Mouse (Mus musculus): Measurements from ENCODE around the gene Trappc1. TPM values are rescaled to one million over a fixed set of nuclear protein-coding genes. Genes with fewer than 3 reads are reported as not detected.

The Trappc1 gene
- total and polyA plus RNA-seq, 3 experiments: 58.6 to 89.8 TPM; not detected in 1

- TF ChIP-seq CTCF (IDR thresholded peaks at IDR 0.05 in 2 of 3, conservative IDR thresholded peaks at IDR 0.05 in 1 of 3; ENCODE audit: control insufficient read depth in 1 of 3, insufficient read depth in 1 of 3, low read depth in 2 of 3, low read length in 3 of 3, poor library complexity in 1 of 3, severe bottlenecking in 1 of 3) (no peak), SIN3A (IDR thresholded peaks at IDR 0.05; ENCODE audit: low read length) (peak; percentile 42), ZMIZ1 (IDR thresholded peaks at IDR 0.05; ENCODE audit: low read depth, low read length) (no peak), USF2 (IDR thresholded peaks at IDR 0.05; ENCODE audit: borderline replicate concordance in 1 of 2, insufficient read depth in 1 of 2, low read depth in 1 of 2, low read length in 2 of 2) (no peak), MEF2A (IDR thresholded peaks at IDR 0.05; ENCODE audit: extremely low read depth, insufficient replicate concordance, low read depth, low read length, poor library complexity, severe bottlenecking) (no peak), RCOR1 (IDR thresholded peaks at IDR 0.05; ENCODE audit: low read depth, low read length) (no peak), ZNF384 (IDR thresholded peaks at IDR 0.05; ENCODE audit: low read depth, low read length) (no peak)
Observed at GRCm38 (mm10) chr11:69367616-69368355, 44.0 kb downstream of the Trappc1 start (continued).

DNA sequence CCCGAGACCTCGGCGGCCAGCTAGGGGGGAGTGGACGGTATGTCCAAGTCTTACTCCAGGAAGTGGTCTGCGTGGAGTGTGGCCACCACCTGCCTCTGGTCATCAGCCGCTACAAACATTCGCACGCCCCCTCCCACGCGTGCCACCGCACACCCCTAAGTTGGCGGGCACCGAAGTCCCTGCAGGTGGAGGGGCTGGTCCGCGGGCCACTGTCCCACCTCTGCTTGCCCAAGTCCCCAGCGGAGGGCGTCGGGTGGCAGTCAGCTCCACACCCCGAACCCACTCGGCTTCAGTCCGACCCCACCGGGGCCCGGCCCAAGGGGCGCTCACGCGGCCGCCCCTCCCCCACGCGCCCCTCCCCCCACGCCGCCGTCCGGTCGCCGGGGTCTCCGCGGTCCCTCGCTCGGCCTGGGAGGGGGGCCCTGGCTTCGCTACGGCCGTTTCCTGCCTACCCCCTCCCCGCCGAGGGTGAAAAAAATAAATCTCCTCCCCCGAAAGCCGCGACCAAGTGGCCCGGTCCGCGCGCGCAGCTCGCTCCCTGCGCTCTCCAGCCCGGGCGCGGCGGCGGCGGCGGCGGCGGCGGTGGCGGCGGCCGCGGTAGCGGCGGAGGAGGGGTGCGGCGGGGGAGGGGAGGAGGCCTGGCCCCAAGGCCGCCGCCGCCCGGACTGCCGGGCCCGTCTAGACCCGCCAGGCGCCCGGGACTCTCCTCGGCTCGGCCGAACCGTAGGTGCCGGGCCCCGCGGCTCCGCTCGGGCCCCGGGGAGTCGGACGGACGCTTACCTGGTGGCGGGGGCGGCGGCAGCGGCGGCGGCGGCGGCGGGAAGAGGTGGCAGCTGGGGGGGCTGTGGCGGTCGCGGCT is 44.8 kb downstream of the Trappc1 start:
- H3K9me3 ChIP-seq (replicated peaks; ENCODE audit: insufficient read depth, low read length): no peaks in the 10 kb centered on the region
- H3K9ac ChIP-seq (ENCODE audit: control insufficient read depth, low read depth, low read length, poor library complexity, severe bottlenecking): peak overlapping the region; percentile 88
- peaks cover 0 to 24% of the 10 kb centered on the region in 2 experiments; a peak in 2 of 4 replicates for H3K36me3 ChIP-seq (ENCODE audit: control insufficient read depth in 1 of 2, insufficient read depth in 2 of 2, low read length in 2 of 2)
- H3K27me3 ChIP-seq (ENCODE audit: control insufficient read depth in 1 of 2, insufficient read depth in 2 of 2, low read length in 2 of 2): no peaks in the 10 kb centered on the region
- H3K4me1 ChIP-seq (ENCODE audit: control insufficient read depth in 1 of 2, insufficient read depth in 2 of 2, low read length in 2 of 2): peaks cover 13 to 43% of the 10 kb centered on the region in 2 experiments
- DNase-seq (ENCODE audit: low read depth, low spot score): peak; percentile 49
- H3K27ac ChIP-seq (ENCODE audit: control insufficient read depth, low read depth, low read length): peak overlapping the region; percentile 45
- peak overlapping the region; percentile 50 to 76 for H3K4me3 ChIP-seq (ENCODE audit: control insufficient read depth in 1 of 2, insufficient read depth in 1 of 2, low read depth in 2 of 2, low read length in 2 of 2)
- H3K79me2 ChIP-seq (ENCODE audit: control insufficient read depth, insufficient read depth, low read length, poor library complexity): peaks cover 15% of the 10 kb centered on the region
- TF ChIP-seq NELFE (IDR thresholded peaks at IDR 0.05; ENCODE audit: low read depth, low read length) (peak; percentile 31; the same call in 1 of the 2 replicates), CHD2 (IDR thresholded peaks at IDR 0.05; ENCODE audit: low read length) (peak; percentile 53; the same call in 1 of the 2 replicates), JUND (IDR thresholded peaks at IDR 0.05; ENCODE audit: low read depth, low read length) (no peak), POLR2AphosphoS2 (IDR thresholded peaks at IDR 0.05; ENCODE audit: low read length) (no peak), GATA1 (IDR thresholded peaks at IDR 0.05; ENCODE audit: low read depth, low read length) (no peak), USF2 (IDR thresholded peaks at IDR 0.05; ENCODE audit: borderline replicate concordance in 1 of 2, insufficient read depth in 1 of 2, low read depth in 1 of 2, low read length in 2 of 2) (no peak), NRF1 (IDR thresholded peaks at IDR 0.05; ENCODE audit: insufficient read depth, low read depth, low read length, poor library complexity, severe bottlenecking) (peak; percentile 29; the same call in 1 of the 2 replicates), BHLHE40 (IDR thresholded peaks at IDR 0.05; ENCODE audit: borderline replicate concordance, low read depth, low read length) (no peak), TBP (IDR thresholded peaks at IDR 0.05; ENCODE audit: low read depth, low read length) (no peak), ETS1 (IDR thresholded peaks at IDR 0.05; ENCODE audit: low read depth, low read length) (no peak), ZKSCAN1 (IDR thresholded peaks at IDR 0.05; ENCODE audit: low read depth, low read length) (no peak), MYB (IDR thresholded peaks at IDR 0.05; ENCODE audit: low read depth, low read length) (no peak), RAD21 (IDR thresholded peaks at IDR 0.05; ENCODE audit: low read depth, low read length) (no peak), RCOR1 (IDR thresholded peaks at IDR 0.05; ENCODE audit: low read depth, low read length) (no peak), KAT2A (conservative IDR thresholded peaks at IDR 0.05; ENCODE audit: low read depth, low read length) (no peak), MXI1 (IDR thresholded peaks at IDR 0.05; ENCODE audit: low read depth, low read length) (no peak), SIN3A (IDR thresholded peaks at IDR 0.05; ENCODE audit: low read length) (no peak), UBTF (IDR thresholded peaks at IDR 0.05; ENCODE audit: borderline replicate concordance, insufficient read depth, low read depth, low read length) (0 out of 2 replicates have a peak, but pooled peaks have one; percentile 23), EP300 (IDR thresholded peaks at IDR 0.05; ENCODE audit: low read depth in 1 of 2, low read length in 2 of 2) (no peak), POLR2AphosphoS5 (IDR thresholded peaks at IDR 0.05; ENCODE audit: borderline replicate concordance, low read depth, low read length) (no peak), CTCF (IDR thresholded peaks at IDR 0.05 in 2 of 3, conservative IDR thresholded peaks at IDR 0.05 in 1 of 3; ENCODE audit: control insufficient read depth in 1 of 3, insufficient read depth in 1 of 3, low read depth in 2 of 3, low read length in 3 of 3, poor library complexity in 1 of 3, severe bottlenecking in 1 of 3) (no peak), ZC3H11A (IDR thresholded peaks at IDR 0.05; ENCODE audit: low read depth, low read length) (no peak), MAZ (IDR thresholded peaks at IDR 0.05; ENCODE audit: low read depth, low read length) (peak; percentile 10; the same call in 1 of the 2 replicates), SMC3 (IDR thresholded peaks at IDR 0.05; ENCODE audit: low read depth, low read length) (no peak), E2F4 (IDR thresholded peaks at IDR 0.05; ENCODE audit: borderline replicate concordance, low read depth, low read length) (no peak), ZMIZ1 (IDR thresholded peaks at IDR 0.05; ENCODE audit: low read depth, low read length) (0 out of 2 replicates have a peak, but pooled peaks have one; percentile 33), MYC (IDR thresholded peaks at IDR 0.05; ENCODE audit: low read depth, low read length) (no peak)

Data from MEL (cell line).